Mouse (Mus musculus) c-Kit-negative CD71-positive TER-119-positive erythroid progenitor cells, embryonic 14.5 days (primary cell): ENCODE results near the gene Rbl1.
A peak's percentile ranks its signal among the peaks of the same experiment; 100 is the strongest.
"Not testable (repeated sequence)": the region's sequence is repeated elsewhere in the genome, so short reads cannot be mapped to it uniquely, and the experiment has no call there.

Source experiments
- DNase-seq: peaks from one replicate; pipeline ENCODE4 v3.0.0-alpha.2; 2013; ENCODE audit warnings: low read depth, low spot score

Rbl1 gene

DNA sequence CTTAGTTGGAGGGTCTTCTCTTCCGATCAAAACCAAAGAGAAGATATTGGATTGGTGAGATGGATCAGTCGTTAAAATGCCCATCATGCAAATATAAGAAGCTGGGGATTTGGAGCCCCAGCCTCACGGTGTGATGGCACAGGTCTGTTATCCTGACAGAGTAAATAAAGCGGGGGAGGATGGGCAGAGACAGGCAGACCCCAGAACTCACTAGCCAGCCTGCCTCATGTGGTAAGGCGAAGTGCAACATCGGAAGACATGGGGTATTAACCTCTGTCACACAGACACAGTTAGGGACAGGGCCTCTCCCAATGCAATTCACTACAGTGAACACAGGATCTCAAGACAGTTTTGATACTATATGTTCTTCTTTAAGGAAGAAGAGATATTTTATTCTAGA is 33.7 kb downstream of the Rbl1 start:
- no peak for DNase-seq

DNA sequence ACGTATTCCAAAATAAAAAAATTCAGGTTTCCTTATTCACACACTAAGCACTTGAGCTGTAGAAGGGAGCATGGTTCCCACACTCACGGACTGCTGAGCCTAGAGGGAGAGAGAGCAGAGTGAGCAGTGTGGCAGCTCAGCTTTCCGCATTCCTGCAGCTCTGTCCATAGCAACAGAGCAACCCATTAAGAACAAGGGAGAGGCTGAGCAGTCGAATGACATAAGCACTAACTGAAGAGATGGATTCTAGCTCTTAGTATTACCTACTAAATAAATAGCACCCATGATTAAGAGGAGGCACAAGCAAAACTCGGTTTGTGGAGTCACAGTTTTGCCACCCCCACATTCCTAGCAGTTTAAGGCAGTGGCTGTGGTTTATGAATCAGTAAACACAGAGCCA is 34.2 kb downstream of the Rbl1 start:
- no peak for DNase-seq

GRCm38 (mm10) chr2:157166371-157167080 is 37.8 kb downstream of the Rbl1 start:
- no peak for DNase-seq

DNA sequence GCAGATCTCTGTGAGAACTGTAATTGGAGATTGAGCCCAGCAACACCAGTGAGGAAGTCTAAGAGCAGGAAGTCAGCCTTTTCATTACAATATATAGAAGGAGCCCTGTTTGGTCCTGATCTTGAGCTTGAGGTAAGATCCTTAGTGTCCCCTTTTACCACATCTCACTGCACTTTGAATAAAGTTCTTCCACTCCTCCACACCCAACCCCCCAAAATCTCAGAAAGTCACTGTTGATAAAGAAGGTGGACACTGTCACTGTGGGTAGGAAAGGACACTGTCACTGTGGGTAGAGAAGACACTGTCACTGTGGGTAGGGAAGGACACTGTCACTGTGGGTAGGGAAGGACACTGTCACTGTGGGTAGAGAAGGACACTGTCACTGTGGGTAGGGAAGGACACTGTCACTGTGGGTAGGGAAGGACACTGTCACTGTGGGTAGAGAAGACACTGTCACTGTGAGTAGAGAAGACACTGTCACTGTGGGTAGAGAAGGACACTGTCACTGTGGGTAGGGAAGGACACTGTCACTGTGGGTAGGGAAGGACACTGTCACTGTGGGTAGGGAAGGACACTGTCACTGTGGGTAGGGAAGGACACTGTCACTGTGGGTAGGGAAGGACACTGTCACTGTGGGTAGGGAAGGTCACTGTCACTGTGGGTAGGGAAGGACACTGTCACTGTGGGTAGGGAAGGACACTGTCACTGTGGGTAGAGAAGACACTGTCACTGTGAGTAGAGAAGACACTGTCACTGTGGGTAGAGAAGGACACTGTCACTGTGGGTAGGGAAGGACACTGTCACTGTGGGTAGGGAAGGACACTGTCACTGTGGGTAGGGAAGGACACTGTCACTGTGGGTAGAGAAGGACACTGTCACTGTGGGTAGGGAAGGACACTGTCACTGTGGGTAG is 38.8 kb downstream of the Rbl1 start:
- not testable (repeated sequence) for DNase-seq

DNA sequence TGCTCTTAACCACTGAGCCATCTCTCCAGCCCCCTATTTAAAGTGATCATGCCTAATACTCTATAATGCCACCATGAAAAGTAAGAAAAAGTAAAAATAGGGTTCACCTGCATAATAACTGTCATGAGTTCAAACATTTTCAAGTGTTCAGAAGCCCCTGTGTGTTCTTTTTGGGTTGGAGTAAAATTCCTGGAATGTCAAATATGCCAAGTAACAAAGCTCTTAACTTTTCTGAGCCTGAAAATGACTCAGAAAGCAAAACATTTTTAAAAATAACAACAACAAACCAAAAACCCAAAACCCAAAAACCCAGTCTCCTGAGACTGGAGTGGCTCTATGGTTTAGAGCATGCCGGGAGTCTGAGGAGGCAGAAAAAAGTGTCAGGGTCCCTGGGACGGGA is 40.2 kb downstream of the Rbl1 start:
- no peak for DNase-seq

DNA sequence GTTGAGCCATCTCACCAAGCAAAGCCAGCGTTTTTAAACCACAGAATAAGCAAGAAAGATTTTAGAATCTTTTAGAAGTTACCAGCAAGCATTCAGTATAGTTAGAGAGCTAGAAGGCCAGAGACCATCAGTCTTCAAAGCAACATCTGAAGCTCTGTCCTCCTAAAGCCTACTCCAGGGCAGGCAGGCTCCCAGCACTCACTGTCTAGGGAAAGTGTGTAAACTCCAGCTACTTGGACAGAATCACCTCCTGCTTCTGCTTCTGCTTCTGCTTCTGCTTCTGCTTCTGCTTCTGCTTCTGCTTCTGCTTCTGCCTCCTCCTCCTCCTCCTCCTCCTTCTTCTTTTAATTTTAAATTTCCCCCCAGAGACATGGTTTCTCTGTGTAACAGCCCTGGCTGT is 48.3 kb downstream of the Rbl1 start:
- no peak for DNase-seq

- no peak for DNase-seq
Measured at GRCm38 (mm10) chr2:157153235-157153634, 51.1 kb downstream of the Rbl1 start.

DNA sequence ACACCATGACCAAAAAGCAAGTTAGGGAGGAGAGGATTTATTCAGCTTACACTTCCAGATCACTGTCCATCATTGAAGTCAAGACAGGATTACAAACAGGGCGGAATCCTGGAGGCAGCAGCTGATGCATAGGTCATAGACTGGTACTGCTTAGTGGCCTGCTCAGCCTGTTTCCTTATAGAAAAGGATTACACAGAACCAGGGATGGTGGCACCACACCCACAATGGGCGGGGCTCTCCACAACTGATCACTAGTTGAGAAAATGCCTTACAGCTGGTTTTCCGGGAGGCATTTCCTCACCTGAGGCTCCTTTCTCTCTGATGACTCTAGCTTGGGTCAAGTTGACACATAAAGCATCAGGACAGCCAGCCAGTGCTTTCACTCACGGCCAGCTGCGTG is 55.9 kb downstream of the Rbl1 start:
- DNase-seq = no peak

DNA sequence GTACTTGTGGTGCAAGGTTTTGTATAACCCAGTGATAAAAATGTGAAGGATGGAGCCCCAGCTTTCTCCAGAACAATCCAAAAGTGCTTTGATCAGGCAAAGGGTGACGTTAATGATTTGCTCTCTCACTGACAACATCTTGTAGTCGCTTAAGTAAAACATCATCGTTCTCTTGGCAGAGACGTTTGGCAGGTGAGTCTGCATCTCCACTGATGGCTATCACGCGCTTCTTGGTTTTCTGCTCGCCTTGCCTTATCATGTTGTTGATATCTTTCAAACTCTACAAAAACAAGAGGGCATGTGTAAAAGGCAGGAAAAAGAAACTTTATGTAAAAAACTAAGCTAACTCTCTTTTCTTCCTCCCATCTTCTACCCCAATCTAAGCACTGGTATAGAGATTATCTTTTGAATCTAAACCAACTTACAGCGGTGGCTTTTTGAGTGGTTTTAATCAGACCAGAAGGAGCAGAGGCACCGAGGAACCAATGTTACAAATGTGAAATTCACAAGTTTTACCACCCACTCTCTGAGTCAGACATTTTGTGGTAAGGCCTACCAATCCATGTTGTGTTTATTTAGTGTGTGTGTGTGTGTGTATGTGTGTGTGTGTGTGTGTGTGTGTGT is 56.8 kb downstream of the Rbl1 start:
- DNase-seq = no peak

DNA sequence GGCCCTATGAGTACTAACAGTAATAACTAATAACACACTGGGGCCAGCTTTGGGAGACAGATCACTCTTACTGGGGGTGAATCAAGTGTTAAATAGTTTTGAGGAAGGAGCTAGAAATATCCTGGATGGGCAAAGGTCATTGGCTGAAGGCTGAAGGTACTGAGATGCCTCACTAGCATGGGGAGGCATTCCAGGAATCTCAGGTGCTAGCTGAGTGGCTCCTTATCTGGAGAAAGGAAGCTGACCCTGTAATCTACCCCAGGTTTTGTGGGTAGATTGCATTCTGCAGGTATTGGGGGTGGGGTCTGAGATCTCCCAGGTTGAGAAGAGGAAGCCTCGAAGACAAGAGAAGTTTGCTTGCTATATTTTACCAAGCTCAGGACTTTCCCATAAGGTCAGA is 59.2 kb downstream of the Rbl1 start:
- DNase-seq = no peak

DNA sequence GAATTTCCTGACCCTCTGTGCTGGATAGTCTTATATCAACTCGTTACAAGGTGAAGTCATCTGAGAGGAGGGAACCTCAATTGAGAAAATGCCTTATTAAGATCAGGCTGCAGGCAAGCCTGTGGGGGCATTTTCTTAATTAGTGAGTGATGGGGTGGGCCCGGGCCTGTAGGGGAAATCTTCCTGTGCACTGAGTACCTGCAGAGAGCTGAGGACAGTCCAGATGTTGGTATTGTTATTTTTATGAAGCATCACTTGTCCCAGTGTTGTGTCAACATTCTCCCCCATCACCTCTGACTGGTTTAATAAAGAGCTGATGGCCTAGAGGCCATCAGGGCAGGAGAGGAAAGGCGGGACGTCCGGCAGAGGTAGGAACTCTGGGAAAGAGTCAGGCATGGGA is 60.2 kb downstream of the Rbl1 start:
- DNase-seq = no peak

DNA sequence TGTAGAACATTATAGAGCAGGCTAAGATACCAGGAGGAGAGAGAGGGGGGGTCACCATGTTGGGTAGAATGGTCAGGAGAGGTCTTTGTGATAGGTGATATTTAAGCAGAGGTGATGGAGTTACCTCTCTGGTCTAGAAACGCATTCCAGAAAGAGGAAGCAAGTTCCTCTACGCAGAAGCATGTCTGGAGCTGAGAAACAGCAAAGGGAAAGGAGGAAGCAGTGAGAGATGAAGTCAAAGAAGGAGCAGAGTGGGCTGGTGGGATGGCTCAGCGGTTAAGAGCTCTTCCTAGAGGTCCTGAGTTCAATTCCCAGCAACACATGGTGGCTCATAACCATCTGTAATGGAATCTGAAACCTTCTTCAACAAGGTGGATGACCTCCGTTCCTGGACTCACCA is 62.4 kb downstream of the Rbl1 start:
- DNase-seq = no peak

DNA sequence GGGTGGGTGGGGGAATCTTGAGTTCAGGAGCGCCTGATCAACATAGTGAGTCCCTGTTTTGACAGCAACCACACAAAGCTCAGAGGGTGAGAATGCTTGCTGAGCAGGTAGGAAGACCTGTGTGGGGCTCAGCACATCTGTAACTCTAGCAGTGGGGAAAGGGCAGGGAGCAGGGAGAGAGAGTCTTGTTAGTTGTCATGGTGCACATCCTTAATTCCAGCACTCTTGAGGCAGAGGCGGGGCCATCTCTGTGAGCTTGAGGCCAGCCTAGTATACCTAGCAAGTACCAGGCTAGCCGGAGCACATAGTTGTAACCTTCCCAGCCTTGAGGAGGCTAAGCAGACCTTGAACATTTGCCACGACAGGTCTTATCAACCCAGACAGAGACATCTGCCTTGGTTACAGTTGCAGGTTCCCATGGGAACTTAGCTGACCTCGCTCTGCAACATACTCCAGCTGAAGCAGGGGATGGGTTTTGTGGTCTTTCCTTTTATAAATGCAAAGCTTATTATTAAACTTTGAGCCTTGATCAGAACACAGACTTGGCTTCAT is 65.0 kb downstream of the Rbl1 start:
- DNase-seq = no peak

- no peak for DNase-seq
Measured at GRCm38 (mm10) chr2:157138808-157139207, 65.5 kb downstream of the Rbl1 start.

- no peak for DNase-seq
Measured at GRCm38 (mm10) chr2:157137959-157138731, 66.2 kb downstream of the Rbl1 start.

DNA sequence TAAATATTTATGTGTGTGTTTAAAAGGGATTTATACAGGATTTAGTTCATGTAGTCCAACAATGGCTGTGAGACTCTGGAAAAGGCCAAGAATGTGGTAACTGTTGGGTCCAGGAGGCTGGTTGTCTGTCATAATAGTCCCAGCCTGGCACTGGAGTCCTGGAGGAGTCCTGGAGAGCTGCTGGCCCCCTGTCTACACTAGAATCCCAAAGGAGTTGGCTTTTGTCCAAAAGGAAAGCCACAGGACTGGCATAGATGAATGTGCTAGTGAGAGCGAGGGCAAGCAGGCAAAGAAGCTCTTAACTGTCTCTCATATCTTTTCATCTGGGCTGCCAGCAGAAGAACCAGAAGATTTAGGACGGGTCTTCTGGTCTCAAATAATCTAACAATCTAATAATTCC is 67.7 kb downstream of the Rbl1 start:
- DNase-seq = no peak

GRCm38 (mm10) chr2:157136176-157136575 is 68.2 kb downstream of the Rbl1 start:
- no peak for DNase-seq

- no peak for DNase-seq
Measured at GRCm38 (mm10) chr2:157135529-157136120, 68.7 kb downstream of the Rbl1 start.

GRCm38 (mm10) chr2:157135014-157135413 is 69.3 kb downstream of the Rbl1 start, which contains the start of gene Samhd1:
TSS of gene Samhd1 (minus strand) at chr2:157135265.
- peak; percentile 97 for DNase-seq

DNA sequence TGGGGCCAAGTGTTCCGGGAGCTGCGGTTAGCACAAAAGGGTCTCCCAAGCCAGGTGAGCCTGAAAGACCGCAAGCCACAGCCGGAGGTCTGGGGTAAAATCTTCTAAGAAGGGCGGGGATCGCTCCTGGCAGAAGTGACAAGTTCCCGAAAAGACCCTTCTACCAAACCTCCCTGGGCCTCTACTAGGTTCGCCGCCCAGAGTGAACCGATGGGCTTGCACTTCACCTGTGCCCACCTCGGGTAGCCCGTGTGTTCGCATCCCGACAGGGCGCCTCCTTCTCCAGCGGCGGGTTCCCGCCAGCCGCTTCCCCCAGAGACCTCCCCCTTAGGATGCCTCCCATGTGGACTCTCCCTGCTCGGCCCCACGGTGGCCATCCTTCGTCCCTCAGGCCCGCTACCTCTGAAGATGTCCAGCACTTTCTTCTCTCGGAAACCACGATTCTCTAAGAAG is 69.8 kb downstream of the Rbl1 start:
- no peak for DNase-seq
